Mouse (Mus musculus) kidney, adult 18-20 months (tissue): ENCODE results near the gene Unc93b1.
A peak's percentile ranks its signal among the peaks of the same experiment; 100 is the strongest.

ENCODE experiments used
- DNase-seq: peaks from one replicate; pipeline ENCODE4 v3.0.0; 2021

The Unc93b1 gene

DNA sequence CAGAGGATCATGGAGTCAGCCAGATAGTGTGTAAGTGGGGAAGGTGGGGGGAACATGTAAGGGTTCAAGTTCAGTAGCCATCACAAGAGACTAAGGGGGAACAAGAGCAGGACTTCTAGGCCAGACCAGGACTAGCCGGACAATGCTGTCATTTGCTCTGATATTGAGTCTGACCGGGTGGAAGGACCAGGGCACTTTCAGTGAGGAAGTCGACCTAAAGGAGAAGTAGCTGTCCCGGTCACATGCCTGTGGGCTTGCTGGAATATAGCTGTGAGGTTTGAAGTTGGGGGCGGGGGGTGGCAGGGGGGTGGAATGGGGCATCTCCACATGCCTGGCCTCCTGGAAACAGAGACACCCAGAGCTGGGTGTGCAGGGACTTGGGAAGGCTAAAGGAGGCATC, 20.5 kb upstream of the Unc93b1 start:
- DNase-seq, result no peak

DNA sequence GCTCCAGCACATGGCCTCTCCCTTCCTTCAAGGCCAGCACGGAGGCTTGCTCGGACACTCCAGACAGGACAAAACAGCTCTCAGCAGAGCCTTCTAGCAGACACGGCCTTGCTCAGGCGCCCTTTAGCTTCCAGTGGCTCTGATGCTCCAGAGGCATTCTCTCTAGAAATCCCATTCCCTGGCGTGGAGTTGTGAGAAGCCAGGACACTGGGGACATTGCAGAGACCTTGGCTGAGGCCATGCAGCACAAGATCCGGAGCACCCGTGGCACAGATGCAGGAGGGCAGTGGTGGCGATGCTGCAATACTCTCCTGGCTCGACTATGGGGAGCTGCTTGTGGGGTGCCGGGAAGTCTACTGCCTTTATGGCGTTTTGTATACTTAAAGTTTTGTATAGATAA, 18.3 kb upstream of the Unc93b1 start:
- DNase-seq, result no peak

DNA sequence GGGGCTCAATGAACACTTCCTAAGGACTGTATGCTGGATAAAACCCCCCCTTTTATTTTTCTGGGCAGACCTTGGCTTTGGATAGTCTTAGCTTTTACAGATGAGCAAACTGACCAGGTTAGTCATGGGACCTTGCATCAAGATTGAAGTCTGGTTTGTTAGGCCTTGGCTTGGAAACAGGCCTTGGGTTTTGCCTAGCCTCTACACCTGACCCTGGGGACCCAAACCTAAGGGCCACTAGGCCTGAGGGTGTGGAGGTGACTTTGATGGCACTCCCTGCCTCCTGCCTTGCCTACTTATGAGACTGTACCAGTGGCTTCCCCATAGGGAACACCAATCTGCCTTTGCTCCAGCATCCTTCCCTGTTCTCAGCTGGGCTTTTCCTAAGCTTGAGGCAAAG, 15.1 kb upstream of the Unc93b1 start:
- DNase-seq, result no peak

DNA sequence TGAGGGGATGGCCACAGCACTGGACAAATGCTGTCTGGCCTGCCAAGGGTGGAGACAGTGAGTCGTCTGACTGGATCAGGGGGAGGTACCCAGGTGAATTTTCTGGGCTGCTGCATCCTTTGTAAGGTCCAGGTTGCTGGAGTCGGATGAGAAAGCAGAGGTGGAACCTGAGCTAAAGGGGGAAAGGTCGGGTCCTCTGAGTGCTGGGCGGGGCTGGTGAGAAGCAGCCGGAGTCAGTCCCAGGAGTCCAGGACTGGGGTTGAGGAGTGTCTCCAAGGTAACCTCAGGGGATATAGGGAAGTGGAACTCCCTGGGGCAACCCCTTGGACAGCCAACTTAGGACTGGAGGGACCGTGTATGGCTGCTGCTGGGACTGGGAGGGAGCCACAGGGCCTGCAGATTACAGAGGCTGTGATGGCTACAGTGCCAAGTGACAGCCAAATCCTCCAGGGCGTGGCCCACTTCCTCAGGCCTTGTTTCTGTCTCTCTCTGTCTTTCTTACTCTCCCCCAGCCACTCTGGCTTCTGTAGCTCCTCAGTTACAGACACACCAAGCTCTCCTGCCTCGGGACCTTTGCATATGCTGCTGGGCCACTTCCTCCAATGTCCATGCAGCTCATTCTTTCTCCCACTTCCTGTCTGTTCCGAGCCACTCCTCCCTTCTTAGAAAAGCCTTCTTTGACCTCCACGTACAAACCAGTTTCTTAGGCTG, 12.2 kb upstream of the Unc93b1 start:
- DNase-seq, result no peak

DNA sequence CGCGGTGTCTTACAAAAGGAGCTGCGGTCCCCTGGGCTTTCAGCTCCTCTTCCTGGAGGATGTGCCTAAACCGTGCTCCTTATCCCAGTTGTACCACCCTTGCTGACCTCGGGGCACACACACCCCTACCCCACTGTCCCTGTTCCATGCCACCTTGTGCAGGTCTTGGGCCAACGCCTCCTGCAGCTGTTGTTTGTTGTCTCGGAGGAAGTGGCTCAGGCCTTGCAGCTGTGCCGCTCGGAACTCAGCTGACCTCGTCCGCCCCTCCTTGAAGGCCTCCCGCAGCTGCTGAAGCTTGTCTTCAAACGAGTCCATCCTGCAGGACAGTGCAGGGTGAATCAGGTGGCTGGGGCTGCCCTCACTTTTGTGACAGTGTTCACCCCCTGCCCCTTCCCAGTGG, 11.4 kb upstream of the Unc93b1 start:
- no peak for DNase-seq

DNA sequence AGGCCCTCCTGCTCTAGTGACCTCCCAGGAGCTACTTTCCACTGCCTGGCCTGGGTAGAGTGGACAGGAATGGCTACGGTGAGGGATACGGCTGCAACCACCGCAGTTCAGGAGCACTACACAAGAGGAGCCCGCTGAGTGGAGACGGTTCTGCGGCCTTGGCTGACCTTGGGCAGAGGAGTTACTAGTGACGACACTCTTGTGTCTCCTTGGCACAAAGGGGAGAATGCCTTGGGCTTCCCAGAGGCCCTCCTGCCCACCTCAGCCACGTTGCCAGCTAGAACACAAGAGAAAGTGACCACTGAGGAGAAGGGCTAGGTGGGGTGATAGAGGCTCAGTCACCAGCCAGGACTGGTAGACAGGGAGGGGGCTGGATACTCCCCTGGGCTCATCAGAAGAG, 10.8 kb upstream of the Unc93b1 start:
- DNase-seq, result no peak

DNA sequence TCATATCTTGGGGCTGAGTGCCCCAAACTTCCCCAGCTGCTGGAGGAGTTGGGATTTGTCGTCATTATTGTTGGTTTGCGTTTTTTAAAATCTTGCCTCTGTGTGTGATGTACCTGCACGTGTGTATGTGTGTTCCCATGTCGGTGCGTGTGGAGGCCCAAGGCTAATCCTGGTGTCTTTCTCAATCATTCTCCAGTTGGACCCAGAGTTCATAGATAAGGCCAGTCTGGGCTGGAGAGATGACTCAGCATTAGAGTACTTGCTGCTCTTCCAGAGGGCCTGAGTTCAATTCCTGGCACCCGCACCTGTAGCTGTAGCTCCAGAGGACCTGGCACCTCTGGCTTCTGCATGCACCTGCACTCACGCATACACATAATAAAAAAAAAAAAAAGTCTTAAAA, 10.1 kb upstream of the Unc93b1 start:
- DNase-seq, result no peak

DNA sequence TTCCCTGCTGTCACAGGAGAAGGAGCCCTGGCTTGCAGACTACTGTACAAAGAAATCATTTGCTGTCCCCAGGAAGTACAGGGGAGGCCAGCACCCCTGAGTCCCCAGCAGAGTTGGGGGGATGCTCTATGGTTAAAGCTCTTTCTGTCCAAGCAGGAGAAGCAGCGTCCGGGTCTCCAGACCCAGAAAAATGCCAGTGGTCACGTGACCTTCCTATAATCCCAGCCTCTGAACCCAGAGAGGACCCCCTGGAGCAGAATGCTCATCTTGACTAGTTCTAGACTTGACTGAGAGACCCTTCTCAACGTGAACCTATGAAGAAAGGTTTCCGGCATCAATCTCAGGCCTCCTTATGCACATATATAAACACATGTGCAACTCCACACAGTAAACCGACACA, 9.1 kb upstream of the Unc93b1 start:
- no peak for DNase-seq

DNA sequence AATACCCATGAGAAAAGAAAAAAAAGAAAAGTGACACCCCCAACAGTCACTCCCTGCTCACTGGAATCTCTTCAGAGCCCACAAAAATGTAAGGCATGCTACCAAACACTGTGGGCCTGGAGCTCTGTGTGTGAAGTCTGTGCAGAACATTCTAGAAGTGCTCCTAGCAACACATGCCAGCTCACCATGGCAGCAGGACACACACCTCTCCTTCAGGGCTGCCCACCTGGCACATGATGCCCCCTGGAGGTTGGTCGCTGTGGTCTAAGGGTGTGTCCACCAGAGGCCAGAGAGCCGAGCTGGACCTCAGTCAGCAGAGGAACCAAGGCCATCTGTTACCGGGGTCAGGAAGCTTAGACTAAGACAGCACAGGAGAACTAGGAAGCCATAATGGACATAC, 8.7 kb upstream of the Unc93b1 start:
- DNase-seq, result no peak

DNA sequence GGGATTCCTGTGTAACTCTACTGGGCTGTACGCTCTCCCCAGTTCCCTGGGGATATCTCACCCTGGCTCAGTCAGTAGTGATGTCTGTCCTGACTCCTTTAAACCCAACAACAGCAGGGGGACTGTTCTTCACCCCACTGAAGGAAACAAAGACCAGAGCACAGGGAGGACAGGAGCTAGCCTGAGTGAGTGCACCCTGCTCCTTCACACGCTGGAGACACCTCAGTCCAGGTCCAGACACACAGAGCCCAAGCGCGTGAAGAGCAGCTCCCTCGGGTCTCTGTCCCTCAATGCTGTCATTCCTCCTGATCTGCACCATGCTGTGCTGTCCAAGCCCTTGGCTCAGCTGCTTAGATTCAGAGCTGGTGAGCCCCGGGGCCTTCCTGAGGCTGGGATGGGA, 8.3 kb upstream of the Unc93b1 start:
- DNase-seq, result no peak

DNA sequence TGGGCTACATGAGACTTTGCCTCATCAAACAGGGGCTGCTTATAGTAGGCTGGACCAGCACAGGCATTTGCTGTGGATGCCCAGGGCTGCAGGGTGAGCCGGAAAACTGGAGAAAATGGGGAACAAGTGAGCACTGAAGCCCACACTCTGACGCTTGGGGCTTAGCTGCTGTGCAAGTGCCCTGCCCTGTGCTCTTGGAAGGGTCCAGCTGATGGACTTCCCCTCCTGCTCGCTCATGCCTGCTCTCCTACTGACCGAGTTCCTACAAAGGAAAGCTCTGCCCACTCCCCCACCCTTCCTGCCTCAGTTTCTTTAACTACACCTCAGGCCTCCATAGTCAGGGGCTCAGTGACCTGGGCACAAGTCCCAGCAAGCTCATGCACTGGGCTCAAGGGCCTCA, 7.0 kb upstream of the Unc93b1 start:
- DNase-seq, result no peak

DNA sequence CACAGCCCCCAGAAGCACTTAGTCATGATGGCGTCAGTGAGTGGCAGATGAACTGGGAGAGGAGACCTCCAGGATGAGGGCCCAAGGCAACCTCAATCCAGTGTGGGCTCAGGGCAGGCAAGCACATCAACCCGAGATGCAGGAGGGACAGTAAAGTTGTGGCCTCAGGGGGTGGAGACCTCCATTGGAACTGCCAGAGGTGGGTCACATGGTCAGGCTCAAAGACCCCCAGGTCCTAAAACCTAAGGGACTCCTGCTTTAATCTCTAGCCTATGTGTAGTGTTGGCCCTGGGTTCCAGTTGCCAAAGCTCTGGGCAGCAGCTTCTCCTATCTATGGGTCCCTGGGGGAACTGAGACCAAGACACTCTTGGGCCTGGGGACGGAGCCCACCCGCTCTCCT, 6.2 kb upstream of the Unc93b1 start:
- no peak for DNase-seq

DNA sequence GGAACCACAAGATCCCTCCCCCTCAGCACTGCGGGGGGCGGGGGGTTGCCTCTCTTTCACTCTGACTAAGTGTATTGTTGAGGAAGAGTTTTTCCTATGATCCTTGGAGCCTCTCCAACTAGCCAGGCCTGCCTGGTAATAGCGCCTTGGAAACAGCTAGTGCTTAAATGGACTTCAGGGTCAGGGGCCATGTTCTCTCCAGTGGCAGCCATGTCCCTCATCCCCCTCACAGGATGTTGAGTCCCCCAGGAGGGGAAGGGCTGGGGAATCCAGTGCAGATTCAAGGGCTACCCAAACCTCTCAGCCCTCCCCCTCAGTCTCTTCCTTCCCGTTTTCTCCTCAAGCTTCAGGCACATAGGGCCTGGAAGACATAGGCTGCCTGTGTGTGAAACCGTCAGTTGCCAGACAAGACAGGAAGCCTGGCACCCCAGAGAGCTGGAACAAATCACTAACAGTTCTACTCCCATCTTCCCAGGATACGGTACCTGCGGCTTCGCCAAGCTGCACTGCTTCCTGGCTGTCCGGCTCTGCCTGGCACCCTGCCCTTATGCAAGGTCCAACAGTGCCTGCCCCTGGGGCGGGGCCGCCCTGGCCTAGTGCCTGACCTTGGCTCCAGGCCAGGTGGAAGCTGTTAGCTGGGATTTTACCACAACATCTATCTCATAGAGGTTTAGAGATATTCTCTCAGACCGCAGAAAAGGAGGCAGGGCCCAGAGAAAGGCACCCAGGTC, 5.6 kb upstream of the Unc93b1 start, which contains the start of gene Aldh3b1:
Gene Aldh3b1 (minus strand): TSS at position 598 of the 731 bp plus-strand sequence.
- DNase-seq, result peak; percentile 96

DNA sequence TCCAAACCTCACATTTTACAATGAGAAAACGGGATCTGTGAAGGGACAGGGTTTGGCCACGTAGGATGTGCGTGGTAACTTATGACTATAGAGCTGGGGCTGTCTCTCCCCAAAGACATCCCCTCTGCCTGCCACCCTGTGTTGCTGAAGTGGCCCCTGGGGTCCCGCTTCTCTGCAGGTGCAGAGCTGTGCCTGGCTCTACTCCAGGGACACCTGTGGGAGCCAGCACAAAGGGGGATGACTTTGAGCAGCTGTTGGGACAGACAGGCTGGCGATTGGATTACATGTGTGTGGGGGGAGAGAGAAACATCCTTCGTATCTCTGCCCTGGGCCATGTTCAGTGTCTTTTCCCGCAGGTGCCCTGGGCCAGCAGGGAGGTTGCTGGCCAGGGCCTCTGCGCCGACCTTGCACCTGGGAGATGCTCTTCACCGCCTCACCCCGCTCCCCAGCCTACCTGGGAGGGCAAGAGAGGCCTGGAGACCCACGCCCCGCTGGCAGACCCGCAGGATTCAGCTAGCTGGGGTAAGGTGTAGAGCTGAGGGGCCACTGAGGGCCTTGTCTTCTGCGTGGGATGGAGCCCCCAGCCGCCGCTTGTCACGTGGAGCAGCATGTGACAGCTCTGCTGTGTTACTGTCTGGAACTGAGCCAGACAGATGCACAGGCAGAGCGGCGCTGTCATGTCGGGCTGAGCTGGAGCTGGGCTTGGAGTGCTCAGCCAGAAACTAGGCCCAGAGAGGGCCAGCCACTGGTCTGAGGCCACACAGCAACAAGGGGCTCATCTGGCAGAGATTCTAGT, 4.5 kb upstream of the Unc93b1 start:
- no peak for DNase-seq

DNA sequence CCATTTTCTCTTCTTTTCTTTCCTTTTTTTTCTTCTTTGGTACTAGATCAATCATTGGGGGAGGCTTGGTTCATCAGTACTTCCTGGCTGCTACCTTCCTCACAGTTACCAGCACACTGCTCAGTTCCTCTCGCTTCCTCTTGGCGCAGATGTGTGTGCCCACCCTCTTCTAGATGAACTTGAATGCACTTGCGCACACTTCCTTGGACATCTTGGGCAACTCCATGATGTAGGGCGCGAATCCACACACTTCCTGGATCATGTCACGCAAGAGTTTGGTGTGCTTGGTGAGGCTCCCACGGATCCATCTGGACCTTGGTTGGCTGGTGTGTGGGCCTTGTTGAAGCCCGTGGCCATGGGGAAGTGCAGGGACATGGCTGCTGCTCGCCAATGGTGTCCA, 3.3 kb upstream of the Unc93b1 start:
- DNase-seq, result no peak

DNA sequence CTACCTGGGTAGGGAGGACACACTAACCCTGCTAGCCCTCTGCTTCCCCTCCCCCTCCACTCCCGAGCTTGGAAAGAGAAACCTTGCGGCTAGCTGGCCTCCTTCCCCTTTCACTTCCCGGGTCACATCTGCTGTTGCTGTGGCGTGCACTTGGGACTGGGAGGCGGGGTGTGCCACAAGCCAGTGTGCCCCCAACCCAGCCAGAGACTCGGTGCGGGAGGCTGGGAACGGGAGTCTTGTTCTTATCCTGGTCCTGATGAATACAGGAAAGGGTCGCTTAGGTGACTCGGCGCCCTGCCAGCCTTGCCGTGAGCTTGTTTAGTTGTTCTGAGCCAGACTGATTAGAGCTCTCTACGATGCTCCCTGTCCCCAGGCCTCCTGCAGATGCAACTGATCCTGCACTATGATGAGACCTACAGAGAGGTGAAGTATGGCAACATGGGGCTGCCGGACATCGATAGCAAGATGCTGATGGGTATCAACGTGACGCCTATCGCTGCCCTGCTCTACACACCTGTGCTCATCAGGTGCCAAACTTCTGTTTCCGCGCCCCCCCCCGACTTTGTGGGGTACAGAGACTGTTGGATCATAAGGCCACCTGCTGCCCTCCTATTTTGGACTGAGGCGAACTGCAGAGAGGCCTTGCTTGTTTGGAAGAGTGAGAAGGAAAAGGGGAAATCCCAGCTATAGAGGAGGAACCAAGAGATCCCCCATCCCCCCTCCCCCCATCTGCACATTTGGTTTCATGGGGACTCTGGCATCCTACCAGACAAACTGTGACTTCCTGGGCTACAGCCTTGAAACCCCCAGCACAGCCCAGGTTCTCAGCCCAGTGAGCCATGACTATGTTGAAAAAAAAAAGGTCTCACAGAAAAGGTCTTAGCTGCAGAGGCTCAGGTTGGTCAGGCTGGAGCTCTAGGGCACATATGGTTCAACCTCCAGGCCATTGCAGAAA, 1.2 kb downstream of the Unc93b1 start:
- DNase-seq, result peak; percentile 75

DNA sequence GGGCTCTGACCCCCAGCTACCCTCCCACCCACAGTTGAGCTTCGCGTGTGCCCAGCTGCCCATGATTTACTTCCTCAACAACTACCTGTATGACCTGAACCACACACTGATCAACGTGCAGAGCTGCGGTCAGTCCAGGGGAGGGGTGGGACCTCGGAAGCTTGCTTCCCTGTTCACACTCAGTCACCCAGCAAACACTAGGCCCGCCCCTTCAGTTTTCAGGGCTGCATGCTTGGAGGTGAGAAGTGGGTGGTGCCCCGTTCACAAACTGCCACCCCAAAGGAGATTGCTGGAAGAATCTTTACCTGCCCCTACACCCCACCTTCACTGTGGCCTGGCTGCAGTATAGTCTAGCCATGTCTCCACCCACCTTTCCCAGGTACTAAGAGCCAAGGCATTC, 7.3 kb downstream of the Unc93b1 start:
- DNase-seq, result no peak

DNA sequence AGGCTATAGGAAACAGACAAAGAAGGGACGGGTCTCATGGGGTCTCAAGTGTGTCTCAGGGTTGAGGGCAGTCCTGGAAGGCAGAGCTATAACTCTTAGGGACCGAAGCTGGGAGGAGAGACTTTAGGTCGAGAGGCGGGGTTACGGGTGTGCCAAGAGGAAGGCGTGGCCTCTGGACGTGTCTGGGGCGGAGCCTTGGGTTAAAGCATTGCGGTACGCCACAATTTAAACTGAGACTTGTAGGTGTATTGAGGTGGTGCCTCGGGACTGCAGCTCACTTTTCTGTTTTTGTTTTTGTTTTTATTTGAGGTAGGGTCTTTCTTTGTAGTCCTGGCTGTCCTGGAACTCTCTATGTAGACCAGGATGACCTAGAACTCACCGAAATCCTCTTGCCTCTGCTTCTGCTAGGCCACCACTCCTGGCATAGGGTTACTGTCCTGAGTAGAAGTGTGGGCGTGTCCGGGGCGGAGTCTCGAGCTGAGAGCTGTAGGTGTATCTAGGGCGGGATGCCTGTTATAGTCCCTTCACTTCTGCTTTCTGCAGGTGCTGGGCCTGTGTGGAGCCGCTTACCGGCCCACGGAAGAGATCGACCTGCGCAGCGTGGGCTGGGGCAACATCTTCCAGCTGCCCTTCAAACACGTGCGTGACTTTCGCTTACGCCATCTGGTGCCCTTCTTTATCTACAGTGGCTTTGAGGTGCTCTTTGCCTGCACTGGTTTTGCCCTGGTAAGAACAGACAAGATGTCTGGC, 8.2 kb downstream of the Unc93b1 start:
- peak; percentile 63 for DNase-seq

DNA sequence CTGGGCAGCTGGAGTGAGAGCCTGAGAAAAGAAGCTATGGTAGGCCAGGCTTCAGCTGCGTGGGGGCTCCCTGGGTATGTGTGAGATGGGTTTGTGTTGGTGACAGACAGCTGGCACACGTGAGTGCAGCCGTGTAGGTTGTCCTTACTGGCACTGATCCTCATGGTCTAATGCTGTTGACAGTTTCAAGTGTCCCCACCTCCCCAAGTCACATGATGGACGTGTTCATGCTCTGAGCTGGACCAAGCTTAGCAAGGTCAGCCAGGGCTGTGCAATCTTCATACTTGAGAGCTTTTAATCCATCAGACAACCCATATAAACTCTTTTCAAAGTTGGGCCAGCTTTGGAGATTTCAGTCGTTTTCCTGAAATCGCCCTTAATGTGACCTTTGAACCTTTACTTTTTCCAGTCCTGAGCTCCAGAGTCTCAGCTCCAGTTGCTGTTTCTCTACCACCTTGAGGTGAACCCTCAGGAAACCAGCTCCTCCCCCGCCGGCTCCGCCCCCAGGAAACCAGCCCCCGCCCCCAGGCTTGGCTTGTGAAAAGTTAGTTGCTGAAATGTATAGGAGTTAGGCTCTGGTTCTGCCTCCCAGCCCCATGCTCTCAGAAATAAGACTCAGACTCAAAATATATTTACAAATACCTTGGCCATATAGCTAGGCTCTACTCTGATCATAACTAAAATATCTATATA, 11.0 kb downstream of the Unc93b1 start:
- peak; percentile 64 for DNase-seq

DNA sequence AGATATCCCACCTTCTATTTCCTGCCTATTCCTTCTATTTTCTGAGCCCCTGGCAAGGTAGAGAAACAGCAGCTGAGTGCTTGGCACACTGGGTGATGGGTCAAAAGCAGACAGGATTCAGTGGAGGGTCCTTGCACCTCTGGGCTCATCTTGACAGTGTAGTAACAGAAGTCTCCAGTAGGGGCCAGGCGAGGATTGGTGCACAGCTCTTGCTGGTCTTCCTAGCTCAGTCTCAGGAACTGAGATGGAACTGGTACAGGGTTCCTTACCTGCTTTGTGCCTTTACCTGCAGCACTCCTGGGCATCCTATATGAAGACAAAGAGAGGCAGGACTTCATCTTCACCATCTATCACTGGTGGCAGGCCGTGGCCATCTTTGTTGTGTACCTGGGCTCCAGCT, 11.7 kb downstream of the Unc93b1 start:
- DNase-seq, result peak; percentile 82

DNA sequence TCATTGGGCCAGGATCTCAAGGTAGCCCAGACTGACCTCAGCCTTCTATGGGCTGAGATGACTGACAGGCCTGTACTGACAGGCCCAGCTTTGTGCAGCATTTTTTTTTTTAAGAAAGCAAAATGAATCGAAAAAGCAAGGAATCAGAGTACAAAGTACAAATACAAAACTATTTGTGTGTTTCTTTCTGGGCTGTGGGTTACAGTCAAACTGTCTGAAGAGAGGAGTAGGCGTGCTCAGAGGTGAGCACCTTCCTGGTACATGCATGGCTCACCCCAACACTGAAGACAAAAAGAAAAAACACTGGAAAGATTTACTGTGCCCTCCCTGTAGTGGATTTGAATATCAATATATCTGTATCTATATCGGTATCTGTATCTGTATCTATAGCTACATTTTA, 12.8 kb downstream of the Unc93b1 start:
- DNase-seq, result no peak
